Mouse (Mus musculus): ENCODE data around the gene Gm49321. TPM values are rescaled to one million over a fixed set of nuclear protein-coding genes. Genes with fewer than 3 reads are reported as not detected.

Gm49321 gene
- total and polyA plus RNA-seq, 2 experiments, result not detected

DNA sequence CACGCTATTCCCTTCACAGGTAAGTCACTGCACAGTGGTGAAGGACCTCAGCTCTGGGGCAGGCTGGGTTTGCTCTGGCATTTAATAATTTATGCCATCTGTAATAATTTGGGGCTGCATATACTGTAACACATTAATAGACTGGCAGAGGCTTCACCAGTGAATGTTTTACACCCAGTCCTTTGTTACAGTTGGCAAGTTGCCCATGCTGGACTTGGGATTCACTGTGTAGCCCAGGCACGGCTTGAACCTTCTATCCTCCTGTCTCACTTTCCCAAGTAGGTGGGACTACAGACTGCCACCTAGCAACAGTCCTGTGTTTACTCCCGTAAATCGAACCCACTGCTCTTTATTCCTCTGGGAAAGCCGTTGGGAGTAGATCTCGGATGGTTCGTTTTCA lies 48.8 kb downstream of the Gm49321 start:
- H3K4me3 ChIP-seq (ENCODE audit: insufficient read depth, low read depth, low read length), result no peak overlapping the region
- H3K4me1 ChIP-seq (ENCODE audit: control insufficient read depth, insufficient read depth, low read length), result no peaks in the 10 kb centered on the region
- no peak overlapping the region for H3K27ac ChIP-seq (replicated peaks; ENCODE audit: insufficient read depth, low read depth, low read length)
- H3K36me3 ChIP-seq (ENCODE audit: control insufficient read depth, insufficient read depth, low read length), result peaks cover 32% of the 10 kb centered on the region
- no peaks in the 10 kb centered on the region for H3K27me3 ChIP-seq (ENCODE audit: control insufficient read depth, insufficient read depth, low read length)
- no peak for TF ChIP-seq CTCF (IDR thresholded peaks at IDR 0.05; ENCODE audit: low read depth, low read length)
- TF ChIP-seq POLR2A (IDR thresholded peaks at IDR 0.05; ENCODE audit: extremely low read depth, insufficient read depth, low read length), result no peak
- peak; percentile 12 for DNase-seq (ENCODE audit: extremely low read depth, low read depth, low spot score)
- no peaks in the 10 kb centered on the region for H3K79me2 ChIP-seq (ENCODE audit: control insufficient read depth, insufficient read depth, low read length)
- WGBS, result 83% methylated on average over 7 of the region's 7 CpGs
- no peak overlapping the region for H3K9ac ChIP-seq (ENCODE audit: low read depth, low read length)

DNA sequence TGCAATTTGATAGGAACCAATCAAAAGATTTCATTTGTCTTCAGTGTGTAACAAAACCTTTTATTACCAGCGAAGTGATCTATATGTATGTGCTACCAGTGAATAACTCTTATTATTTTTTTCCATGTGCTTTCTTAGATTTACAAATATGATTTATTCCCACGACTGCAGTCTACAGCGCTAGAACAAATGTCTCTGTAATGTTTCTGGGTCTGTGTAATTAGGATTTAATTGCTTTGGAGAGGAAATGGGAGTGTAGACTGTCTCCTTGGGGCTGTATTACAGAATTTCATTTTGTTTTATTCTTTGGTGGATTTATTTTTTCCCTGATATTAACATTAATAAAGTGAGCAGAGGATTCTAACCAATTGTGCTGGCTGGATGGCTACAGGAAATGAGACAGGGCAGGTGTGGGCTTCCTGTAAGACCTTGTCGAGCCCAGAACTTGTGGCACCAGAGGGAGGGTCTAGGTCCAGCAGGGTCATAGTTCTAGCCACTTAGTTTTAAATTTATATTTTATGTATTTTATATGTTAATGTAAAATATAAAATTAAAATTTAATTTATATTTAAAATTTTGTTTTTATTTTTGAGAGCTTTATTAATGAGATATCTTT lies 51.0 kb downstream of the Gm49321 start:
- WGBS, result 90% methylated on average over 4 of the region's 4 CpGs
- TF ChIP-seq POLR2A (IDR thresholded peaks at IDR 0.05; ENCODE audit: extremely low read depth, insufficient read depth, low read length), result no peak
- TF ChIP-seq CTCF (IDR thresholded peaks at IDR 0.05; ENCODE audit: low read depth, low read length), result no peak

DNA sequence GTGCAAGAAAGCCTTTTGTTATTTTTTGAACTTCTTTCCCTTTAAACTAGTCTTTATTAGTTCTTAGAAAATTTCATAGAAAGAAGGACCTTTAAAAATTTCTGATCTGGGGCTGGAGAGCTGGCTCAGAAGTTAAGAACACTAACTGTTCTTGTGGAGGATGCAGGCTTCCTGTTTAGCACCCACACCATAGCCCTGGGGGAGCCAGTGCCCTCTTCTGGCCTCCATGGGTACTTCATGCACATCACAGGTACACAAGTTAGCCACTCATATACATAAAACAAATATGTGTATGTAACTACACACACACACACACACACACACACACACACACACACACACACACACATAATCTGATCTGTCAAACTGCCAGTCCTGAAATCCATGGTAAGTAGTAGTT lies 52.1 kb downstream of the Gm49321 start:
- peaks cover 10% of the 10 kb centered on the region for H3K36me3 ChIP-seq (ENCODE audit: control insufficient read depth, insufficient read depth, low read length)
- H3K27me3 ChIP-seq (ENCODE audit: control insufficient read depth, insufficient read depth, low read length), result no peaks in the 10 kb centered on the region
- no peaks in the 10 kb centered on the region for H3K79me2 ChIP-seq (ENCODE audit: control insufficient read depth, insufficient read depth, low read length)
- no peaks in the 10 kb centered on the region for H3K4me1 ChIP-seq (ENCODE audit: control insufficient read depth, insufficient read depth, low read length)
- no peak overlapping the region for H3K9ac ChIP-seq (ENCODE audit: low read depth, low read length)
- no peak overlapping the region for H3K27ac ChIP-seq (replicated peaks; ENCODE audit: insufficient read depth, low read depth, low read length)
- no peak for TF ChIP-seq POLR2A (IDR thresholded peaks at IDR 0.05; ENCODE audit: extremely low read depth, insufficient read depth, low read length)
- TF ChIP-seq CTCF (IDR thresholded peaks at IDR 0.05; ENCODE audit: low read depth, low read length), result peak; percentile 79
- DNase-seq (ENCODE audit: extremely low read depth, low read depth, low spot score), result peak; percentile 18
- H3K4me3 ChIP-seq (ENCODE audit: insufficient read depth, low read depth, low read length), result no peak overlapping the region

More for the DNA sequence above, 51.0 kb downstream of the Gm49321 start:
- no peaks in the 10 kb centered on the region for H3K79me2 ChIP-seq (ENCODE audit: control insufficient read depth, insufficient read depth, low read length)
- H3K27me3 ChIP-seq (ENCODE audit: control insufficient read depth, insufficient read depth, low read length), result no peaks in the 10 kb centered on the region
- no peak overlapping the region for H3K4me3 ChIP-seq (ENCODE audit: insufficient read depth, low read depth, low read length)
- peaks cover 17% of the 10 kb centered on the region for H3K36me3 ChIP-seq (ENCODE audit: control insufficient read depth, insufficient read depth, low read length)
- no peak overlapping the region for H3K27ac ChIP-seq (replicated peaks; ENCODE audit: insufficient read depth, low read depth, low read length)
- no peaks in the 10 kb centered on the region for H3K4me1 ChIP-seq (ENCODE audit: control insufficient read depth, insufficient read depth, low read length)
- no peak for DNase-seq (ENCODE audit: extremely low read depth, low read depth, low spot score)
- no peak overlapping the region for H3K9ac ChIP-seq (ENCODE audit: low read depth, low read length)

DNA sequence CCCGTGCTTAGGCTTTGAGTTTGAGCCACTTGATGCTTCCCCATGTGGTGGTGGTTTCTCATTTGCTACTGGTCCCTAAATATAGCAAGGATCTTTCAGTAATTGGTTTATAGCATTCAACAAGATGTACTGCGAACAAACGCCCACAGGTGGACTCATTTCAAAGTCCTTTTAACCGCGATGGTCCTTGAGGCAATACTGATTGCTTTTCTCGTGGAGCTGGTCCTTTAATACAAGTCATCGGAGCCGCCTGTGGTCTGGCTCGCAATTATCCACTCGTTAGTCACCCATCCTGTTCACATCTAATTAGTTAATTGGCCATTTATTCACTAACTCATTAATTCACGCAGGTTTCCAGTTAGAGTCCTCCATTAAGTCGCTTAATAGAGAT lies 59.4 kb downstream of the Gm49321 start:
- no peak for DNase-seq (ENCODE audit: extremely low read depth, low read depth, low spot score)
- peaks cover 7% of the 10 kb centered on the region; the same call in 1 of the 2 replicates for H3K27me3 ChIP-seq (ENCODE audit: control insufficient read depth, insufficient read depth, low read length)
- no peak overlapping the region for H3K9ac ChIP-seq (ENCODE audit: low read depth, low read length)
- no peaks in the 10 kb centered on the region for H3K79me2 ChIP-seq (ENCODE audit: control insufficient read depth, insufficient read depth, low read length)
- H3K36me3 ChIP-seq (ENCODE audit: control insufficient read depth, insufficient read depth, low read length), result no peaks in the 10 kb centered on the region
- H3K27ac ChIP-seq (replicated peaks; ENCODE audit: insufficient read depth, low read depth, low read length), result no peak overlapping the region
- no peaks in the 10 kb centered on the region for H3K4me1 ChIP-seq (ENCODE audit: control insufficient read depth, insufficient read depth, low read length)
- no peak overlapping the region for H3K4me3 ChIP-seq (ENCODE audit: insufficient read depth, low read depth, low read length)
- 61% methylated on average over 12 of the region's 12 CpGs for WGBS
- TF ChIP-seq CTCF (IDR thresholded peaks at IDR 0.05; ENCODE audit: low read depth, low read length), result no peak

DNA sequence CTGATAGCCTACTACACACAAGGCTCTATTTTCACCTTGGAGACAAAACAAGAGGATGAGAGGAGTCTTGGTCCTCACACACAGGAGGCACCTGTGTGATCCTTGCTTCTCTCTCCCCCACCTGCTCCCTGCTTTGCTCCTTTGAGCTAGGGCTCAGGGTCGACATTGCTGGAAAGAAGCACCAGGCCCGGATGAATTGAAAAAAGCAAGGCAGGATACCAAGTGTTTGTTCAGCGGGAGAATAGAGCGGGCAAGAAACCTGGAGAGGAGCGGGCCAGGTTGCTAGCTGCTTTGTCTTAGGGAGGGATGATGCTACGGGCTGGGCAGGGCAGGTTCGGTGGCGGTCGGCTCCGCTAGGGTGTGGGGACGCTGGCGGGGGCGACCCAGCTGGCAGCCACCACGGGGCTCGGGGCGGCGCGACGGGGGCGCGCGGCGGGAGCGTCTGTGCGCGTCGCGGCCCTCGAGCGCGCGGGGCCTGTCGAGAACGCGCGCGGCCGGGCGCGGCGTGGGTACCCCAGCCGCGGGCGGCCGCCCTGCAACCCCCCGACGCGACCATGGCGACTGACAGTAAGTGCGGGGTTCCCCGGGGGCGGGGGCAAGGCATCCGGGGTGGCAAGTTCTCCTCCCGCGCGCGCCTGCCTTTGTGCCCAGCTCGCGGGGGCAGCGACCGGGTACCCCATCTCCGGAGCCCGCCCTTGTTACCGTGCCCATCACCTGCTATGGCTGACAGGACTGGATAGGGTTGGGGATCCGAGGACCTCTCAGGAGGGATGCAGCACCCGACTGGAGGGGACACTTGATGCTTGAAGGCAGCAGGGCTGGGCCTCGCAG lies 60.1 kb downstream of the Gm49321 start, which contains the start of gene Syt16:
Syt16 (plus strand) TSS at position 365 of the 831 bp plus-strand sequence.
- H3K27me3 ChIP-seq (ENCODE audit: control insufficient read depth, insufficient read depth, low read length), result peaks cover 7% of the 10 kb centered on the region; the same call in 1 of the 2 replicates
- H3K27ac ChIP-seq (replicated peaks; ENCODE audit: insufficient read depth, low read depth, low read length), result no peak within 1 kb of the TSS
- TF ChIP-seq POLR2A (IDR thresholded peaks at IDR 0.05; ENCODE audit: extremely low read depth, insufficient read depth, low read length) (no peak), CTCF (IDR thresholded peaks at IDR 0.05; ENCODE audit: low read depth, low read length) (no peak)
- DNase-seq (ENCODE audit: extremely low read depth, low read depth, low spot score), result no peak
- H3K36me3 ChIP-seq (ENCODE audit: control insufficient read depth, insufficient read depth, low read length), result no peaks in the 10 kb centered on the region
- no peak within 1 kb of the TSS for H3K4me3 ChIP-seq (ENCODE audit: insufficient read depth, low read depth, low read length)
- no peaks in the 10 kb centered on the region for H3K79me2 ChIP-seq (ENCODE audit: control insufficient read depth, insufficient read depth, low read length)
- 3% methylated on average over 67 of the region's 67 CpGs for WGBS
- no peak within 1 kb of the TSS for H3K9ac ChIP-seq (ENCODE audit: low read depth, low read length)
- H3K4me1 ChIP-seq (ENCODE audit: control insufficient read depth, insufficient read depth, low read length), result no peaks in the 10 kb centered on the region

DNA sequence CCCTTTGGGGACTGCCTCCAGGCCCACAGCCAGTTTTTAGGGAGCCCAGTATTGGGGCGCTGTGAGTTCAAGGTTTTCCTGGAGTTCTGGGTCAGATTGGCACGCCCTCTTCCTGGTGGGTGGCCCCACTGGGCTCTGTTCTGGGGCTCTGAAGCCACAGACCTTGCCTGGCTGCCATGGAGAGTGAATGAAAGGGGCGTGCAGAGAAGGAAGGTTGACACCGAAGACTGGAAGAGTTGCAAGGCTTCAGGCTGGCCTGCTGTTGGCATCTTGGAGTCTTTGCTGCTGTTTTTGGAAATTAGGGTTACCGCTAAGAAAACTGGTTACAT lies 60.6 kb downstream of the Gm49321 start:
- H3K27me3 ChIP-seq (ENCODE audit: control insufficient read depth, insufficient read depth, low read length), result peaks cover 7% of the 10 kb centered on the region; the same call in 1 of the 2 replicates

More for the DNA sequence above, 60.6 kb downstream of the Gm49321 start:
- H3K79me2 ChIP-seq (ENCODE audit: control insufficient read depth, insufficient read depth, low read length), result no peaks in the 10 kb centered on the region
- WGBS, result 46% methylated on average over 5 of the region's 5 CpGs
- H3K36me3 ChIP-seq (ENCODE audit: control insufficient read depth, insufficient read depth, low read length), result no peaks in the 10 kb centered on the region
- no peaks in the 10 kb centered on the region for H3K4me1 ChIP-seq (ENCODE audit: control insufficient read depth, insufficient read depth, low read length)
- no peak overlapping the region for H3K27ac ChIP-seq (replicated peaks; ENCODE audit: insufficient read depth, low read depth, low read length)
- no peak for DNase-seq (ENCODE audit: extremely low read depth, low read depth, low spot score)
- H3K9ac ChIP-seq (ENCODE audit: low read depth, low read length), result no peak overlapping the region
- H3K4me3 ChIP-seq (ENCODE audit: insufficient read depth, low read depth, low read length), result no peak overlapping the region
- TF ChIP-seq POLR2A (IDR thresholded peaks at IDR 0.05; ENCODE audit: extremely low read depth, insufficient read depth, low read length) (no peak), CTCF (IDR thresholded peaks at IDR 0.05; ENCODE audit: low read depth, low read length) (no peak)
